Mouse (Mus musculus) ES-CJ7 (cell line): ENCODE results near the gene Fam166a.
A peak's percentile ranks its signal among the peaks of the same experiment; 100 is the strongest.

Experiments
- DNase-seq: peaks from one replicate; pipeline ENCODE4 v3.0.0; 2011; ENCODE audit warnings: low read depth, low spot score

Gene Fam166a

GRCm38 (mm10) chr2:25218445-25218844, at the start of gene Fam166a:
Fam166a (plus strand) TSS chr2:25218745.
- DNase-seq: no peak

DNA sequence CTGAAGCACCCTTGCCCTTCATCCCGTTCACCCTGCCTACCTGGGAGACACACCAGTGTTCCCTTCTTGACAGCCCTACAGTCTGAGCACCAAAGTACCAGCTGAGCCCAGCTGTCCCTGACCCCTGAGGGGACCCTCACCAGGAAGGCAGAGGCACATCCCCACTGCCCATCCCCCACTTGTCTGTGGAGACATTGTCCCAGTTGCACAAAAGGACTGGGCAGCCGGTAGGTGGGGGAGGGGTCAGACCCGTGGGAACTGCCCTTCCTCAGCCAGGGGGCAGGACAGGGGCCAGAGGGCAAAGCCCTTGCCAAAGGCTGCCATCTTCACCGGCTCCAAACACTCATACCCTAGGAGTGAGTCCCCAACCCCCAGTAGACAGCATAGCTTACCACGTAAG, 48.8 kb upstream of the Fam166a start:
- DNase-seq: no peak

DNA sequence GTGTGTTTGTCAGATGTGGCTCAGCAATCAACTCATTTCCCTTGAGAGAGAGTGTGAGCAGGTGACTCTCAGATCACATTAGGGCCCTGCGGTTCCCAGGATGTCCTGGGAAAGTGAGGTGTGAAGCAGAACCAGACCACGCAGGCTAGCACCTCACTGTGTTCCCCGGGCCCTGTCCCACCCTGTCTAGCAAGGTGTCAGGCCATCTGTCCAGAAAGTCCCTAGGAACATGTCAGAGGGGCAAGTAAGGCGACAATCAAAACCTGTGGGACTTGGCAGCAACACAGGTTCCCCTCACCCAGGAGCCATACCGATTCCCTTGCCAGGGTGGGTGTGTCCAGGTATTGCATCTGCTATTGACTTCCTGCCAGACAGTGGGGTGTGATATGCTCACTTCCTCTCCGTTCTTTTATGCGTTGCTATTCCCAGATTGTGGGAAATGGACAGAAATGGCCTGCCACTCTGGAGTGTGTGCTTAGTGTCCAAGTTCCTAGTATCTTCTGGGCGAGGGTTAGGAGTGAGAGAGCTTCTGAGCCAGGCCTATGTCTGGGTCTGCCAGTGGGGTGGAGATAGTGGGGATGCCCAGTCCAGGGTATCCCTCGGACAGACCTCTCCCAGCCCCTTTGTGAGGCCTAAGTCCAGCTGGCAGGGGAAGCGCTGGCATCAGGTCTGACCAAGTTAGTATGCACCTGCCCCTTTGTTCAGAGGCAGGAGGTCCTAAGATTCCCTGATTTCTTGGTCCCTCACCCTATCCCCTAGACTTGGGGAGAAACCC, 48.0 kb upstream of the Fam166a start:
- DNase-seq: no peak

GRCm38 (mm10) chr2:25171101-25171768, 47.3 kb upstream of the Fam166a start:
- no peak for DNase-seq

DNA sequence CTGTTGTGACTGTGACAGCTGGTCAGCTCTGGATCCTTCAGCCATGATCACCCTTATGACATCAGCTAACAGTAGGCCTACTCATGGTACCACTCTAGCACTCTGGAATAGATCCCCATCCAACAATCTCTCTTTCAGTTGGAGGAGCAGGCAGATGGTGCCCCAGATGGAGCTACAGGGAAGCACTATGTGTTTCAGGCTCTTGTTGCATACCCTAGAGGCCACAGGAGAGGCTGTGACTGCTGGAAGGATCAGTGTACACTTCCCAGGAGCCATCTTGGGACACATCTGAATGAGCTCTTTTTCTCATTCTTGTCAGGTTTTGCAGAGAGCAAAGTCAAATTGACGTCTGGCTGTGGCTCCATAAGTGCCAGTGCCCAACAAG, 46.8 kb upstream of the Fam166a start:
- no peak for DNase-seq

- DNase-seq: no peak
Observed at GRCm38 (mm10) chr2:25172629-25173028, 45.9 kb upstream of the Fam166a start.

DNA sequence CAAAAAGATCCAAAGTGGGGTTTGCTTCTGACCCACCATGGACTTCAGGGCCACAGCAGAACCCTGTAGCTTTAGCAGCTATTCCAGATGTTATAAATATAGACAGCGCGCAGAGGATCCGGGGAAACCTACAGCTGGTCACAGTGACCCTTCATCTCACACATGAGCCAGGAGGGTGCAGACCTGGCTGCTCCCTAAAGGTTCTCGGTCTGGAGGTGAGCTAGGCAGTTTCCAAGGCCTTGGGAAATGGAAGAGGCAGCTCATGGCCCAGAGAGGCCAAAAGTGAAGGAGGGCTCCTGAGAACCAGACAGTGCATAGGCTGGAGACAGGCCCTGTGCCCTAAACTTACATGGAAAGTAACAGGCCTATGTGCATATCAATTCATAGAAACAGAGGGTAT, 44.7 kb upstream of the Fam166a start:
- no peak for DNase-seq

GRCm38 (mm10) chr2:25174866-25175689, 43.5 kb upstream of the Fam166a start:
- DNase-seq: no peak

DNA sequence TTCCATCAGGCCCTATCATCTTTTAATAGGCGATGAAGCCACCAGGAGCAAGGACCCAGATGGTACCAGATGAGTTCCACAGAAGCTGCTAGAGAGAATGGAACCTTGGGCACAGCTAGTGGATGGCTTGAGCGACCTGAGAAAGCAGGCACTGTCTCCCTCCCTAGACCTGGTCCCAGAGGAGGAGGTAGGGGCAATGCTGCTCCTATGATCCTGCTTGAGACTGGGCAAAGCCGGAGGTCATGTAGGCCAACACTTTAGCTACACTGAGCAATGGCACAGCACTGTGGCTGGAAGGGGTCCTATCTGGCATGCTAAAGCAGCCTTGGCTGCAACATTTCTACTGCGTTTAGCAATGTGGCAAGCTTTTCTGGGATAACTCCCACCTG, 42.9 kb upstream of the Fam166a start:
- no peak for DNase-seq

GRCm38 (mm10) chr2:25176573-25176972, 42.0 kb upstream of the Fam166a start:
- no peak for DNase-seq

GRCm38 (mm10) chr2:25177076-25177475, 41.5 kb upstream of the Fam166a start:
- no peak for DNase-seq

GRCm38 (mm10) chr2:25177685-25178084, 40.9 kb upstream of the Fam166a start:
- DNase-seq: no peak

- no peak for DNase-seq
Observed at GRCm38 (mm10) chr2:25178285-25178972, 40.1 kb upstream of the Fam166a start.

DNA sequence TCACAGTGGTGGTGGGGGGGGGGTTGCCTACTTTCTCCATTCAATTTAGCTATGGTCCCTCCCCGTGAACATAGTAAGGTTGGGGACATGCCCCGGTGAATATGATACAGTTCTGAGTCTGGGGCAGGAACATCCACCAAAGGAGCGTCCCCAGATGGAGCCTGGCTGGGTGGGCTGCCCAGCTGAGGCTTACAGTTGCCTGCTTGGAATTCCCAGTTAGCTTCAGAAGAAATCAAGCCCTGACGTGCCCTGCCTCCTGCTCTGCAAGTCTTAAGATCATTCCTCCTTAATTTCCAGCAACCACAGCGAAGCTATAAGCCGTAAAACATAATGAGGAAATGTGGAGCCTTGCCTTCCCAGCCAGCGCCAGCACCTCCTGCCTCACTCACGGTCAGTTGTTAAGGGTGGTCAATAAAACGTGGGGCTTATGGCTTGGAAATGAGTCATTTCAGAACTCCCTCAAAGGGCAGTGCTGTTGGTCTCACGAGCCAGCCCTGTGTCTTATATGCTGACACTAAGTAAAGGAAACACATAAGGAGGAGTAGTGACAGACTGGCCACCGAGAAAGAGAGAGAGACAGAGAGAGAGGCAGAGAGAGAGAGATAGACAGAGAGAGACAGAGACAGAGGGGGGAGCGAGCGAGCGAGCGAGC, 38.9 kb upstream of the Fam166a start:
- DNase-seq: no peak

- peak; percentile 96 for DNase-seq
Observed at GRCm38 (mm10) chr2:25180478-25180903, 38.1 kb upstream of the Fam166a start, which contains the start of gene Nrarp. Nrarp (plus strand) TSS chr2:25180758.

- peak; percentile 73 for DNase-seq
Observed at GRCm38 (mm10) chr2:25180973-25181890, 37.3 kb upstream of the Fam166a start.

DNA sequence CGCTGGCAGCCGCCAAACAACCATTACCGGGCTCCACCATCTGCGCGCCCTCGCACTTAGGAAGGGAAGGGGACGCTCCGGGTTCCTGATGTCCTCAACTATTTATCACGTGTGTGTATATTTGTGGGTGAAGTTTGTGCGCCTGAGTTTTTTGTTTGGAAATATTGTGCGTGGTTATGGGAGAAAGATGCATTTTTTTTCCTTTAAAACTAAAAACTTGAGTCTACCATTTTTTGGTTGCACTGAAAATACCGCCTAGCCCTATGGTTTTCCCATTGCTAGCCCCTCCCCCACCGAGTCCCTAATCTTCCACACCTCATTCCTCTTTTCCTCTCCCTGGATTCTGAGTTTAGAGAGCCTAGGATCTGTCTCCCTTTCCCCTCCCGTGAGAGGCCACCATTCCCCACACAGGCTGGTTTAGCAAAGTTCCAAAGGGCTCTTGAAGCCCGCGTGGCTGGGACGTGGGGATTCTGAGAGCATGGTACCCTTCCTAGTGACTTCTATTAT, 36.6 kb upstream of the Fam166a start:
- DNase-seq: peak; percentile 44

GRCm38 (mm10) chr2:25182664-25183063, 35.9 kb upstream of the Fam166a start:
- DNase-seq: no peak

DNA sequence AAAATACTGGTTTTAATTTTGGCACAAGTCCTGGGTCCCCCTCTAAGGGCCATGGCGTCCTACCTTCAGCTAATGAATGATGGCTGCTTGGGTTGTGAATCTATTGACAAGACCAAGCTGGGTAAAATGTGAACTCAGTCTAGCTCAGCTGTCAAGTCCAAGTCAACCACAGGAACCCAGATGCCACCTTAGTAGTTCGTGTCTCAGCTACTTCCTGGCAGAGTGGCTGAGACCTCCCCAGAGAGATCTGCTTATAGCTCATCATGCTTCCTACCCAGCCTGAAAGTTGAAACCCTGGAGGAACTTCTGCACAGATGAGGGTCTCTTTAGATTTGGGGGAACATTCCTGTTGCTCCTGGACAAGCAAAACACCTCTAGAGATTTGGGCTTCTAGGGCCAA, 35.2 kb upstream of the Fam166a start:
- no peak for DNase-seq

GRCm38 (mm10) chr2:25184496-25184895, 34.0 kb upstream of the Fam166a start:
- no peak for DNase-seq
